Mouse (Mus musculus) limb, embryonic 12.5 days (tissue): ENCODE results near the gene Slc22a20. TPM values are rescaled to one million over a fixed set of nuclear protein-coding genes. Genes with fewer than 3 reads are reported as not detected.
A peak's percentile ranks its signal among the peaks of the same experiment; 100 is the strongest.

Experiments used
- ATAC-seq: fragments of 200-750 bp; cut with Nextera tagmentation; 2 replicates; pipeline ENCODE4 v1.8.0; 2017; ENCODE audit warnings: low read depth, moderate TSS enrichment; ENCODE audit not compliant: insufficient number of reproducible peaks, insufficient read depth, low FRiP score, low TSS enrichment
- H3K27ac ChIP-seq: fragments of 300-500 bp; sonication (generic); 2 replicates; pipeline ENCODE4 v1.5.1; 2016; ENCODE audit warnings: mild to moderate bottlenecking, moderate library complexity
- H3K27me3 ChIP-seq: fragments of 300-500 bp; sonication (generic); 2 replicates; pipeline ENCODE4 v1.6.1; 2016; ENCODE audit warnings: mild to moderate bottlenecking, moderate library complexity
- H3K36me3 ChIP-seq: fragments of 300-500 bp; sonication (generic); 2 replicates; pipeline ENCODE4 v1.6.1; 2016; ENCODE audit warnings: mild to moderate bottlenecking, moderate library complexity
- H3K4me1 ChIP-seq: fragments of 300-500 bp; sonication (generic); replicated peaks from 2 replicates; pipeline ENCODE4 v1.6.1; 2016
- H3K4me2 ChIP-seq: fragments of 300-500 bp; sonication (generic); 2 replicates; pipeline ENCODE4 v1.6.1; 2016; ENCODE audit warnings: mild to moderate bottlenecking, moderate library complexity
- H3K4me3 ChIP-seq: fragments of 300-500 bp; sonication (generic); replicated peaks from 2 replicates; pipeline ENCODE4 v1.5.1; 2016; ENCODE audit warnings: mild to moderate bottlenecking
- H3K9ac ChIP-seq: fragments of 300-500 bp; sonication (generic); replicated peaks from 2 replicates; pipeline ENCODE4 v1.6.1; 2016; ENCODE audit warnings: mild to moderate bottlenecking, moderate library complexity
- H3K9me3 ChIP-seq: fragments of 300-500 bp; sonication (generic); 2 replicates; pipeline ENCODE4 v1.6.1; 2016; ENCODE audit warnings: mild to moderate bottlenecking, moderate library complexity
- WGBS: fragments of 180-500 bp; shearing (Covaris S2); methylation state at CpG from one replicate; pipeline ENCODE4 v1.1.7; 2016; 5-methylcytosine and 5-hydroxymethylcytosine counted together
- polyA plus RNA-seq: library from polyadenylated mRNA; unstranded; fragments of >200 nt; fragmentation: Nextera tagmentation; extraction: Ambion mirVana; gene quantifications from 2 replicates; pipeline ENCODE4 v1.2.1, GENCODE M21; 2016

Slc22a20 gene
- polyA plus RNA-seq, 1 experiment from 2014 or later: not detected

GRCm38 (mm10) chr19:5951631-5952030 is 34.3 kb downstream of the Slc22a20 start:
- Histone ChIP-seq H3K9ac (no peak overlapping the region), H3K9me3 (no peaks in the 10 kb centered on the region), H3K4me3 (no peak overlapping the region), H3K4me2 (no peak overlapping the region), H3K36me3 (peaks cover 98% of the 10 kb centered on the region), H3K27ac (0 out of 2 replicates have a peak overlapping the region, but pooled peaks have one; percentile 36), H3K27me3 (no peaks in the 10 kb centered on the region), H3K4me1 (no peaks in the 10 kb centered on the region)
- ATAC-seq: no peak
- WGBS: 91% methylated on average over 16 of the region's 16 CpGs

GRCm38 (mm10) chr19:5950218-5950617 is 35.7 kb downstream of the Slc22a20 start:
- ATAC-seq: no peak
- Histone ChIP-seq H3K36me3 (peaks cover 99% of the 10 kb centered on the region), H3K4me3 (no peak overlapping the region), H3K4me1 (no peaks in the 10 kb centered on the region), H3K27ac (no peak overlapping the region), H3K9ac (no peak overlapping the region), H3K4me2 (no peak overlapping the region), H3K27me3 (no peaks in the 10 kb centered on the region), H3K9me3 (no peaks in the 10 kb centered on the region)
- WGBS: 91% methylated on average over 11 of the region's 11 CpGs

- Histone ChIP-seq H3K27me3 (no peaks in the 10 kb centered on the region), H3K9me3 (no peaks in the 10 kb centered on the region), H3K4me3 (no peak overlapping the region), H3K36me3 (peaks cover 95% of the 10 kb centered on the region), H3K4me2 (no peak overlapping the region), H3K9ac (0 out of 2 replicates have a peak overlapping the region, but pooled peaks have one; percentile 23), H3K27ac (no peak overlapping the region), H3K4me1 (no peaks in the 10 kb centered on the region)
- 88% methylated on average over 8 of the region's 8 CpGs for WGBS
- no peak for ATAC-seq
Observed at GRCm38 (mm10) chr19:5945891-5946290, 40.1 kb downstream of the Slc22a20 start.

GRCm38 (mm10) chr19:5945027-5945426 is 40.9 kb downstream of the Slc22a20 start:
- H3K4me3 ChIP-seq: no peak overlapping the region
- ATAC-seq: no peak
- H3K4me2 ChIP-seq: no peak overlapping the region
- WGBS: 73% methylated on average over 7 of the region's 7 CpGs
- H3K4me1 ChIP-seq: no peaks in the 10 kb centered on the region
- no peaks in the 10 kb centered on the region for H3K9me3 ChIP-seq
- H3K27ac ChIP-seq: no peak overlapping the region
- H3K36me3 ChIP-seq: peaks cover 94% of the 10 kb centered on the region
- H3K9ac ChIP-seq: no peak overlapping the region
- H3K27me3 ChIP-seq: no peaks in the 10 kb centered on the region

GRCm38 (mm10) chr19:5944145-5944544 is 41.8 kb downstream of the Slc22a20 start:
- Histone ChIP-seq H3K4me3 (no peak overlapping the region), H3K36me3 (peaks cover 95% of the 10 kb centered on the region), H3K9ac (no peak overlapping the region), H3K9me3 (no peaks in the 10 kb centered on the region), H3K27ac (no peak overlapping the region), H3K4me1 (no peaks in the 10 kb centered on the region), H3K4me2 (no peak overlapping the region), H3K27me3 (no peaks in the 10 kb centered on the region)
- WGBS: 74% methylated on average over 8 of the region's 8 CpGs
- ATAC-seq: no peak

- no peaks in the 10 kb centered on the region for H3K4me1 ChIP-seq
- ATAC-seq: no peak
Observed at GRCm38 (mm10) chr19:5943404-5943803, 42.5 kb downstream of the Slc22a20 start.

GRCm38 (mm10) chr19:5942581-5942980 is 43.4 kb downstream of the Slc22a20 start:
- Histone ChIP-seq H3K4me3 (no peak overlapping the region), H3K27me3 (no peaks in the 10 kb centered on the region), H3K4me1 (no peaks in the 10 kb centered on the region), H3K9me3 (no peaks in the 10 kb centered on the region), H3K36me3 (peaks cover 81% of the 10 kb centered on the region), H3K27ac (no peak overlapping the region), H3K4me2 (no peak overlapping the region), H3K9ac (no peak overlapping the region)
- 93% methylated on average over 7 of the region's 7 CpGs for WGBS
- no peak for ATAC-seq

More at GRCm38 (mm10) chr19:5943404-5943803, 42.5 kb downstream of the Slc22a20 start:
- no peaks in the 10 kb centered on the region for H3K9me3 ChIP-seq
- no peak overlapping the region for H3K4me2 ChIP-seq
- no peak overlapping the region for H3K27ac ChIP-seq
- H3K27me3 ChIP-seq: no peaks in the 10 kb centered on the region
- no peak overlapping the region for H3K9ac ChIP-seq
- H3K36me3 ChIP-seq: peaks cover 89% of the 10 kb centered on the region
- WGBS: 90% methylated on average over 15 of the region's 15 CpGs
- H3K4me3 ChIP-seq: no peak overlapping the region

GRCm38 (mm10) chr19:5940656-5941055 is 45.3 kb downstream of the Slc22a20 start:
- H3K9me3 ChIP-seq: no peaks in the 10 kb centered on the region
- H3K36me3 ChIP-seq: peaks cover 61% of the 10 kb centered on the region
- H3K9ac ChIP-seq: no peak overlapping the region
- 90% methylated on average over 10 of the region's 10 CpGs for WGBS
- no peak overlapping the region for H3K4me3 ChIP-seq
- no peaks in the 10 kb centered on the region for H3K27me3 ChIP-seq
- no peak overlapping the region for H3K4me2 ChIP-seq
- H3K27ac ChIP-seq: no peak overlapping the region
- H3K4me1 ChIP-seq: 0 out of 2 replicates have a peak, but pooled peaks cover 1% of the 10 kb centered on the region
- no peak for ATAC-seq

- WGBS: 73% methylated on average over 4 of the region's 4 CpGs
- Histone ChIP-seq H3K27ac (no peak overlapping the region), H3K27me3 (peaks cover under 1% of the 10 kb centered on the region; the same call in 1 of the 2 replicates), H3K9me3 (no peaks in the 10 kb centered on the region), H3K9ac (no peak overlapping the region), H3K4me3 (no peak overlapping the region), H3K4me2 (no peak overlapping the region), H3K4me1 (peaks cover 6% of the 10 kb centered on the region), H3K36me3 (peaks cover 57% of the 10 kb centered on the region)
- no peak for ATAC-seq
Observed at GRCm38 (mm10) chr19:5940173-5940572, 45.8 kb downstream of the Slc22a20 start.

GRCm38 (mm10) chr19:5939715-5940114 is 46.2 kb downstream of the Slc22a20 start:
- WGBS: 88% methylated on average over 5 of the region's 5 CpGs
- Histone ChIP-seq H3K4me1 (peaks cover 11% of the 10 kb centered on the region), H3K27me3 (peaks cover 3% of the 10 kb centered on the region; the same call in 1 of the 2 replicates), H3K4me2 (no peak overlapping the region), H3K9me3 (no peaks in the 10 kb centered on the region), H3K27ac (no peak overlapping the region), H3K36me3 (peaks cover 52% of the 10 kb centered on the region), H3K4me3 (no peak overlapping the region), H3K9ac (no peak overlapping the region)
- ATAC-seq: no peak

- H3K4me3 ChIP-seq: no peak overlapping the region
- H3K4me1 ChIP-seq: peaks cover 11% of the 10 kb centered on the region
- H3K9ac ChIP-seq: no peak overlapping the region
- no peak for ATAC-seq
- H3K36me3 ChIP-seq: peaks cover 41% of the 10 kb centered on the region
- H3K9me3 ChIP-seq: no peaks in the 10 kb centered on the region
- peaks cover 3% of the 10 kb centered on the region; the same call in 1 of the 2 replicates for H3K27me3 ChIP-seq
- WGBS: 83% methylated on average over 6 of the region's 6 CpGs
- H3K4me2 ChIP-seq: no peak overlapping the region
- no peak overlapping the region for H3K27ac ChIP-seq
Observed at GRCm38 (mm10) chr19:5938516-5938915, 47.4 kb downstream of the Slc22a20 start.

GRCm38 (mm10) chr19:5937836-5938406 is 48.0 kb downstream of the Slc22a20 start:
- WGBS: 40% methylated on average over 14 of the region's 14 CpGs
- Histone ChIP-seq H3K4me1 (peaks cover 11% of the 10 kb centered on the region), H3K36me3 (peaks cover 35% of the 10 kb centered on the region), H3K4me2 (no peak overlapping the region), H3K9me3 (no peaks in the 10 kb centered on the region), H3K27ac (no peak overlapping the region), H3K9ac (no peak overlapping the region), H3K4me3 (no peak overlapping the region), H3K27me3 (peaks cover 3% of the 10 kb centered on the region; the same call in 1 of the 2 replicates)
- ATAC-seq: no peak
